Mouse (Mus musculus): Measurements from ENCODE around the gene Svs5. TPM values are rescaled to one million over a fixed set of nuclear protein-coding genes. Genes with fewer than 3 reads are reported as not detected.
A peak's percentile ranks its signal among the peaks of the same experiment; 100 is the strongest.

Svs5 gene
- polyA plus RNA-seq, 1 experiment from 2014 or later: not detected

- Histone ChIP-seq H3K27me3 (ENCODE audit: insufficient read depth, low read length) (no peaks in the 10 kb centered on the region), H3K9me3 (replicated peaks; ENCODE audit: low read length) (no peaks in the 10 kb centered on the region), H3K4me2 (ENCODE audit: low read length) (no peak overlapping the region), H3K27ac (no peak overlapping the region), H3K4me1 (replicated peaks; ENCODE audit: insufficient read depth, low read length) (no peaks in the 10 kb centered on the region), H3K36me3 (ENCODE audit: insufficient read depth, low read length) (no peaks in the 10 kb centered on the region), H3K9ac (ENCODE audit: low read depth, low read length) (no peak overlapping the region), H3K4me3 (replicated peaks; ENCODE audit: low read depth, low read length) (no peak overlapping the region)
- no peak for TF ChIP-seq CTCF (IDR thresholded peaks at IDR 0.05; ENCODE audit: low read depth)
- DNase-seq (ENCODE audit: low spot score) (no peak), ATAC-seq (replicated peaks; ENCODE audit: low FRiP score, low read depth) (no peak)
- WGBS: 33% methylated on average over 4 of the region's 4 CpGs
These were observed 40.6 kb downstream of the Svs5 start for GRCm38 (mm10) chr2:164373187-164373586.

- no peak overlapping the region for H3K9ac ChIP-seq (ENCODE audit: low read depth, low read length)
- DNase-seq (ENCODE audit: low spot score): peak; percentile 30
- no peak for ATAC-seq (replicated peaks; ENCODE audit: low FRiP score, low read depth)
- H3K36me3 ChIP-seq (ENCODE audit: insufficient read depth, low read length): no peaks in the 10 kb centered on the region
- WGBS: 79% methylated on average over 15 of the region's 15 CpGs
- H3K9me3 ChIP-seq (replicated peaks; ENCODE audit: low read length): no peaks in the 10 kb centered on the region
- no peak overlapping the region for H3K4me2 ChIP-seq (ENCODE audit: low read length)
- H3K27ac ChIP-seq: no peak overlapping the region
- no peak overlapping the region for H3K4me3 ChIP-seq (replicated peaks; ENCODE audit: low read depth, low read length)
- H3K27me3 ChIP-seq (ENCODE audit: insufficient read depth, low read length): no peaks in the 10 kb centered on the region
- no peak for TF ChIP-seq CTCF (IDR thresholded peaks at IDR 0.05; ENCODE audit: low read depth)
- H3K4me1 ChIP-seq (replicated peaks; ENCODE audit: insufficient read depth, low read length): no peaks in the 10 kb centered on the region
These were observed 45.2 kb downstream of the Svs5 start for GRCm38 (mm10) chr2:164377478-164378426.

- no peak overlapping the region for H3K4me2 ChIP-seq (ENCODE audit: low read length)
- H3K4me3 ChIP-seq (replicated peaks; ENCODE audit: low read depth, low read length): no peak overlapping the region
- H3K27me3 ChIP-seq (ENCODE audit: insufficient read depth, low read length): no peaks in the 10 kb centered on the region
- H3K27ac ChIP-seq: no peak overlapping the region
- no peaks in the 10 kb centered on the region for H3K36me3 ChIP-seq (ENCODE audit: insufficient read depth, low read length)
- no peak overlapping the region for H3K9ac ChIP-seq (ENCODE audit: low read depth, low read length)
- peak; percentile 14; the same call in 1 of the 2 replicates for TF ChIP-seq CTCF (IDR thresholded peaks at IDR 0.05; ENCODE audit: low read depth)
- 79% methylated on average over 8 of the region's 8 CpGs for WGBS
- 0 out of 2 replicates have a peak, but pooled peaks cover 5% of the 10 kb centered on the region for H3K4me1 ChIP-seq (replicated peaks; ENCODE audit: insufficient read depth, low read length)
- ATAC-seq (replicated peaks; ENCODE audit: low FRiP score, low read depth) (no peak), DNase-seq (ENCODE audit: low spot score) (no peak)
- no peaks in the 10 kb centered on the region for H3K9me3 ChIP-seq (replicated peaks; ENCODE audit: low read length)
These were observed 49.2 kb downstream of the Svs5 start for GRCm38 (mm10) chr2:164381726-164382125.

GRCm38 (mm10) chr2:164382971-164383370 is 50.4 kb downstream of the Svs5 start:
- Histone ChIP-seq H3K27ac (no peak overlapping the region), H3K4me1 (replicated peaks; ENCODE audit: insufficient read depth, low read length) (0 out of 2 replicates have a peak, but pooled peaks cover 5% of the 10 kb centered on the region), H3K9me3 (replicated peaks; ENCODE audit: low read length) (no peaks in the 10 kb centered on the region), H3K9ac (ENCODE audit: low read depth, low read length) (no peak overlapping the region), H3K4me2 (ENCODE audit: low read length) (no peak overlapping the region), H3K27me3 (ENCODE audit: insufficient read depth, low read length) (peaks cover 4% of the 10 kb centered on the region; the same call in 1 of the 2 replicates), H3K4me3 (replicated peaks; ENCODE audit: low read depth, low read length) (no peak overlapping the region), H3K36me3 (ENCODE audit: insufficient read depth, low read length) (no peaks in the 10 kb centered on the region)
- no peak for ATAC-seq (replicated peaks; ENCODE audit: low FRiP score, low read depth)
- 74% methylated on average over 3 of the region's 3 CpGs for WGBS
- TF ChIP-seq CTCF (IDR thresholded peaks at IDR 0.05; ENCODE audit: low read depth): no peak
- no peak for DNase-seq (ENCODE audit: low spot score)

Small RNA genes lying within 50 kb of the gene (microRNA-seq; reads per million reads assigned to microRNA genes)
- gene Mir7678: not detected

Other genes starting within 250 kb of the Svs5 start
- 0.14 and 0.27 TPM in 2 replicates for gene Kcns1, start 161.6 kb upstream of the Svs5 start, polyA plus RNA-seq (2015; fragmentation: Nextera tagmentation; extraction: Ambion mirVana)
- not detected in 2 replicates for gene Wfdc5, start 150.0 kb upstream of the Svs5 start, polyA plus RNA-seq (2015; fragmentation: Nextera tagmentation; extraction: Ambion mirVana)
- not detected in 2 replicates for gene Wfdc12, start 142.1 kb upstream of the Svs5 start, polyA plus RNA-seq (2015; fragmentation: Nextera tagmentation; extraction: Ambion mirVana)
- not detected in 2 replicates for gene Wfdc15a, start 132.6 kb upstream of the Svs5 start, polyA plus RNA-seq (2015; fragmentation: Nextera tagmentation; extraction: Ambion mirVana)
- gene Wfdc15b, start 111.1 kb upstream of the Svs5 start, polyA plus RNA-seq (2015; fragmentation: Nextera tagmentation; extraction: Ambion mirVana): 306 and 341 TPM in 2 replicates
- gene Svs2, start 94.3 kb upstream of the Svs5 start, polyA plus RNA-seq (2015; fragmentation: Nextera tagmentation; extraction: Ambion mirVana): not detected in 2 replicates
- not detected in 2 replicates for gene Svs3b, start 76.1 kb upstream of the Svs5 start, polyA plus RNA-seq (2015; fragmentation: Nextera tagmentation; extraction: Ambion mirVana)
- not detected in 2 replicates for gene Svs4, start 54.3 kb upstream of the Svs5 start, polyA plus RNA-seq (2015; fragmentation: Nextera tagmentation; extraction: Ambion mirVana)
- gene Svs3a, start 43.5 kb upstream of the Svs5 start, polyA plus RNA-seq (2015; fragmentation: Nextera tagmentation; extraction: Ambion mirVana): not detected in 2 replicates
- gene Svs6, start 16.0 kb upstream of the Svs5 start, polyA plus RNA-seq (2015; fragmentation: Nextera tagmentation; extraction: Ambion mirVana): not detected in 2 replicates
- 4.8 and 9.6 TPM in 2 replicates for gene Slpi, start 56.4 kb downstream of the Svs5 start, polyA plus RNA-seq (2015; fragmentation: Nextera tagmentation; extraction: Ambion mirVana)
- not detected in 2 replicates for gene Rbpjl, start 70.4 kb downstream of the Svs5 start, polyA plus RNA-seq (2015; fragmentation: Nextera tagmentation; extraction: Ambion mirVana)
- gene Matn4, start 72.4 kb downstream of the Svs5 start, polyA plus RNA-seq (2015; fragmentation: Nextera tagmentation; extraction: Ambion mirVana): 0.46 and 0.62 TPM in 2 replicates
- 183 and 227 TPM in 2 replicates for gene Sdc4, start 111.1 kb downstream of the Svs5 start, polyA plus RNA-seq (2015; fragmentation: Nextera tagmentation; extraction: Ambion mirVana)
- gene Sys1, start 124.2 kb downstream of the Svs5 start, polyA plus RNA-seq (2015; fragmentation: Nextera tagmentation; extraction: Ambion mirVana): 83.0 and 83.1 TPM in 2 replicates
- gene Gm20458, start 128.2 kb downstream of the Svs5 start, polyA plus RNA-seq (2015; fragmentation: Nextera tagmentation; extraction: Ambion mirVana): 22.8 and 23.3 TPM in 2 replicates
- gene Trp53tg5, start 141.0 kb downstream of the Svs5 start, polyA plus RNA-seq (2015; fragmentation: Nextera tagmentation; extraction: Ambion mirVana): not detected in 2 replicates
- gene Dbndd2, start 153.4 kb downstream of the Svs5 start, polyA plus RNA-seq (2015; fragmentation: Nextera tagmentation; extraction: Ambion mirVana): 22.5 and 23.3 TPM in 2 replicates
- gene Pigt, start 164.8 kb downstream of the Svs5 start, polyA plus RNA-seq (2015; fragmentation: Nextera tagmentation; extraction: Ambion mirVana): 76.9 and 86.3 TPM in 2 replicates
- gene Wfdc2, start 229.7 kb downstream of the Svs5 start, polyA plus RNA-seq (2015; fragmentation: Nextera tagmentation; extraction: Ambion mirVana): 715 and 716 TPM in 2 replicates
- not detected in 2 replicates for gene Spint3, start 240.7 kb downstream of the Svs5 start, polyA plus RNA-seq (2015; fragmentation: Nextera tagmentation; extraction: Ambion mirVana)

Data from kidney, postnatal 0 days (tissue).